23 mouse cellular contexts compared by ENCODE assay signal in the genomic region with DNA sequence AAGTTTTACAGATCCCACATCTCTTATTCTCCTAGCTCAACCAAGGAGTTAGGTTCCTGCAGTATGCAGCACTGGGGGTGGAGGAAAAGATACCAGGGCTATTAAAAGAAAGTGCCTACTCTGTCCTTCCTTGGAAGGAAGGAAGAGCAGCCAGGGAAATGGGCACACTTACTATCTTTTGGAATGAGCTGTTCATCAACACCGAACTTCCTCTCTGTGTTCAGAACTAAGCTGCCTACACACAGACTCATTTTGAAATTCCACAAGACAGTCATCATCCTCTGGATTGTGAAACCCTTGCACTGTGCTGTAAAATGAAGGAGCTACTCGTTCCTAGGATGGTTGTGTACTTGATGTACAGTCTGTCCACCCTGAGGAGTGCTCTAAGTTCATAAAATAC.
A peak's percentile ranks its signal among the peaks of the same experiment; 100 is the strongest.
DNase-seq lines count a peak whose midpoint lies in the region; ATAC-seq and TF ChIP-seq lines count a peak whose summit lies in the region.
"Had no signal": no experiment of that assay in that cellular context is flagged by ENCODE, and none has a peak within 500 bp of the region (broad histone marks: within the 10 kb centered on the region; RNA-seq: fewer than 3 reads in every experiment).

No protein-coding gene starts in this region.

- no peaks in the 10 kb centered on the region for H3K36me3 ChIP-seq in lung, postnatal 0 days (ENCODE audit: insufficient read depth, low read length)
- H3K36me3 ChIP-seq in forebrain, embryonic 13.5 days (ENCODE audit: poor library complexity, severe bottlenecking), result no peaks in the 10 kb centered on the region
- H3K36me3 ChIP-seq: embryonic facial prominence, embryonic 13.5 days; forebrain, embryonic 10.5 days; midbrain, embryonic 13.5 days; neural tube, embryonic 13.5 days had no signal

- H3K4me1 ChIP-seq in lung, postnatal 0 days (ENCODE audit: insufficient read depth, low read depth, low read length), result no peaks in the 10 kb centered on the region
- H3K4me1 ChIP-seq in forebrain, embryonic 13.5 days, result no peaks in the 10 kb centered on the region
- H3K4me1 ChIP-seq: embryonic facial prominence, embryonic 13.5 days; forebrain, embryonic 10.5 days; midbrain, embryonic 13.5 days; neural tube, embryonic 13.5 days had no signal

- no peak overlapping the region for H3K4me2 ChIP-seq in lung, postnatal 0 days (replicated peaks; ENCODE audit: low read depth, low read length)
- H3K4me2 ChIP-seq in forebrain, embryonic 13.5 days, result no peak overlapping the region
- H3K4me2 ChIP-seq: embryonic facial prominence, embryonic 13.5 days; liver, embryonic 11.5 days; lung, embryonic 14.5 days; midbrain, embryonic 13.5 days; neural tube, embryonic 13.5 days had no signal

- 39% methylated on average over 2 of the region's 2 CpGs for WGBS in lung, postnatal 0 days
- 81% methylated on average over 2 of the region's 2 CpGs for WGBS in forebrain, embryonic 13.5 days

- no peak; the same call in 1 of the 2 replicates for ATAC-seq in lung, postnatal 0 days
- no peak for ATAC-seq in forebrain, embryonic 13.5 days
- ATAC-seq: midbrain, embryonic 13.5 days; Patski had no signal

- no peak for TF ChIP-seq EP300 in lung, postnatal 0 days (IDR thresholded peaks at IDR 0.05)

- no peak overlapping the region for H3K27ac ChIP-seq in lung, postnatal 0 days (ENCODE audit: low read length)
- H3K27ac ChIP-seq in forebrain, embryonic 13.5 days, result no peak overlapping the region
- H3K27ac ChIP-seq: embryonic facial prominence, embryonic 13.5 days; forebrain, embryonic 10.5 days; midbrain, embryonic 13.5 days; neural tube, embryonic 13.5 days; stomach, postnatal 0 days had no signal

- H3K4me3 ChIP-seq in lung, postnatal 0 days (ENCODE audit: low read depth, low read length), result no peak overlapping the region
- no peak overlapping the region for H3K4me3 ChIP-seq in forebrain, embryonic 13.5 days
- H3K4me3 ChIP-seq: embryonic facial prominence, embryonic 13.5 days; forebrain, embryonic 10.5 days; layer of hippocampus, adult 2 months; midbrain, embryonic 13.5 days; neural tube, embryonic 13.5 days had no signal

- TF ChIP-seq CTCF in lung, postnatal 0 days (IDR thresholded peaks at IDR 0.05), result no peak

- H3K27me3 ChIP-seq in lung, postnatal 0 days (replicated peaks; ENCODE audit: insufficient read depth, low read length), result no peaks in the 10 kb centered on the region
- no peaks in the 10 kb centered on the region for H3K27me3 ChIP-seq in forebrain, embryonic 13.5 days
- H3K27me3 ChIP-seq: embryonic facial prominence, embryonic 13.5 days; midbrain, embryonic 13.5 days; neural tube, embryonic 13.5 days had no signal

- no peaks in the 10 kb centered on the region for H3K9me3 ChIP-seq in lung, postnatal 0 days (ENCODE audit: low read length)
- H3K9me3 ChIP-seq in forebrain, embryonic 13.5 days (replicated peaks), result no peaks in the 10 kb centered on the region
- H3K9me3 ChIP-seq: embryonic facial prominence, embryonic 13.5 days; forebrain, embryonic 10.5 days; midbrain, embryonic 13.5 days; neural tube, embryonic 13.5 days had no signal

- DNase-seq in layer of hippocampus, adult 9-11 months, result peak; percentile 48
- DNase-seq in layer of hippocampus, postnatal 36 days, result no peak
- DNase-seq in lung, postnatal 0 days (ENCODE audit: low spot score), result peak; percentile 9
- no peak for DNase-seq in lung, postnatal 10 days
- peak; percentile 46 for DNase-seq in Muller cell, postnatal 12 days (ENCODE audit: inconsistent ontology term)
- peak; percentile 75 for DNase-seq in fat pad, adult 2 months (ENCODE audit: extremely low read depth, low read depth, low spot score)
- DNase-seq in kidney, postnatal 14 days, result no peak
- DNase-seq: adrenal gland, postnatal 14 days; cerebellum, adult 11-12 months; cerebellum, postnatal 14 days; gastrocnemius, postnatal 14 days; kidney, adult 2 months; kidney, postnatal 10 days had no signal

- H3K9ac ChIP-seq in lung, postnatal 0 days (replicated peaks; ENCODE audit: low read depth), result no peak overlapping the region
- no peak overlapping the region for H3K9ac ChIP-seq in forebrain, embryonic 13.5 days
- H3K9ac ChIP-seq: embryonic facial prominence, embryonic 13.5 days; lung, embryonic 14.5 days; midbrain, embryonic 13.5 days; neural tube, embryonic 13.5 days had no signal

Comparison
In these comparisons a context has a peak if more than half of its experiments do, and no peak if none do; other contexts are left out.
1. DNase-seq: peak in layer of hippocampus, adult 9-11 months (single experiment), lung, postnatal 0 days (single experiment), Muller cell, postnatal 12 days (single experiment) and fat pad, adult 2 months (single experiment); none in layer of hippocampus, postnatal 36 days (0 of 2), lung, postnatal 10 days (single experiment) and kidney, postnatal 14 days (single experiment).